Mouse (Mus musculus) lung, adult 2 months (tissue): ENCODE results near the gene 4930469K13Rik. TPM values are rescaled to one million over a fixed set of nuclear protein-coding genes. Genes with fewer than 3 reads are reported as not detected.

Experiments used
- DNase-seq: peaks from one replicate; pipeline ENCODE4 v3.0.0; 2022
- H3K4me1 ChIP-seq: fragments of 200-500 bp; 2 replicates; pipeline ENCODE4 v1.6.1; 2011; ENCODE audit warnings: low read length; ENCODE audit not compliant: control insufficient read depth, insufficient read depth
- H3K4me3 ChIP-seq: fragments of 200-500 bp; replicated peaks from 2 replicates; pipeline ENCODE3; 2011; ENCODE audit warnings: low read depth, mild to moderate bottlenecking, control low read depth, low read length; ENCODE audit errors: extremely low read depth
- CTCF ChIP-seq: fragments of 200-500 bp; IDR thresholded peaks from 2 replicates; pipeline ENCODE4 v1.5.1; 2011; ENCODE audit warnings: mild to moderate bottlenecking, low read length, control low read depth; ENCODE audit not compliant: insufficient read depth
- POLR2A ChIP-seq: fragments of 200-500 bp; IDR thresholded peaks from 2 replicates; pipeline ENCODE4 v1.6.1; 2011; ENCODE audit warnings: low read depth, mild to moderate bottlenecking, control low read depth, low read length, borderline replicate concordance; ENCODE audit errors: extremely low read depth
- WGBS: fragments of 180-500 bp; shearing (Covaris S2); methylation state at CpG from one replicate; pipeline ENCODE4 v1.1.7; 2018; 5-methylcytosine and 5-hydroxymethylcytosine counted together
- polyA plus RNA-seq: library from polyadenylated mRNA; depleted of rRNA; stranded (reverse); fragments of >200 nt; gene quantifications from 2 replicates; pipeline ENCODE4 v1.2.3, GENCODE M21; 2012

Gene 4930469K13Rik
- polyA plus RNA-seq, 1 experiment = not detected

GRCm38 (mm10) chr11:34061740-34062139, 36.6 kb downstream of the 4930469K13Rik start:
- H3K4me3 ChIP-seq = no peak overlapping the region
- H3K4me1 ChIP-seq = no peaks in the 10 kb centered on the region
- 37% methylated on average over 6 of the region's 6 CpGs for WGBS
- DNase-seq = no peak
- TF ChIP-seq POLR2A (no peak), CTCF (no peak)

DNA sequence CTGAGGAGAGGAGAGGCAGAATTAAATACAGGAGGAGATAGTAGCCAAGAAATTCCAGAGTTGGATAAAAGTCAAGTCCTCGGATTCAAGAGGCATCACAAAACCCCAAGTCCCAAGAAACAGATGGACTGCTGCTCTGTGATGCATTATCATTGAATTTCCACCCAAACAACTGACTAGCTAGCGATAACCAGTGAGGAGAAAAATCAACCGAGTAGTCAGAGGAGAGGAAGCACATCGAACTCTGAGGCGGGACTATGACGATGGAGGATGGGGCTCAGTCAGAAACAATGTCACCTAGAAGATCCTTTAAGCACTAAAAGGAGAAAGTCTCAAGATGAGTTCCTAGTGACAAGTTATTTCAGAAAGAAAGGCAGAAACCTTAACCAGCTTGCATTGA, 39.4 kb downstream of the 4930469K13Rik start:
- Histone ChIP-seq H3K4me1 (no peaks in the 10 kb centered on the region), H3K4me3 (no peak overlapping the region)
- 80% methylated on average over 6 of the region's 6 CpGs for WGBS
- no peak for DNase-seq
- no peak for TF ChIP-seq CTCF
- no peak for TF ChIP-seq POLR2A

- DNase-seq = no peak
- TF ChIP-seq POLR2A (no peak), CTCF (no peak)
- Histone ChIP-seq H3K4me3 (no peak overlapping the region), H3K4me1 (no peaks in the 10 kb centered on the region)
Observed at GRCm38 (mm10) chr11:34058332-34058731, 40.0 kb downstream of the 4930469K13Rik start.

DNA sequence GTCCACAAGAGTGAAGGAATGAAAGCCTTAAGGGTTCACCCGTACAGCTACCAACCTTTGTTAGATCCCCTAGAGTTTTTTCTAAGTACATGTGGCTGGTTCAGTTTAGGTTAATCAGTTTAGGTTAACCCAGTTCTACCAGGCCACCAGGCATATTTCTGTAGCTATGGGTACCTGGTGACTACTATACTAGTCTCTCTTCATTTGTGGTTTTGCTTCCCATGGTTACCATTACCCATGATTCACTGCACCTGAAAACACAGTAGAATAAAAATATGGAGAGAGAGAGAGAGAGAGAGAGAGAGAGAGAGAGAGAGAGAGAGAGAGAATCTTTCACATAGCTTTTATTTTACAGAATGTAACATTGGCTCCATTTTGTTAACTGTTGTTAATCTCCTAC, 41.6 kb downstream of the 4930469K13Rik start:
- WGBS = 70% methylated on average over 1 of the region's 1 CpGs
- DNase-seq = no peak
- Histone ChIP-seq H3K4me3 (no peak overlapping the region), H3K4me1 (no peaks in the 10 kb centered on the region)
- TF ChIP-seq CTCF = no peak
- TF ChIP-seq POLR2A = no peak

DNA sequence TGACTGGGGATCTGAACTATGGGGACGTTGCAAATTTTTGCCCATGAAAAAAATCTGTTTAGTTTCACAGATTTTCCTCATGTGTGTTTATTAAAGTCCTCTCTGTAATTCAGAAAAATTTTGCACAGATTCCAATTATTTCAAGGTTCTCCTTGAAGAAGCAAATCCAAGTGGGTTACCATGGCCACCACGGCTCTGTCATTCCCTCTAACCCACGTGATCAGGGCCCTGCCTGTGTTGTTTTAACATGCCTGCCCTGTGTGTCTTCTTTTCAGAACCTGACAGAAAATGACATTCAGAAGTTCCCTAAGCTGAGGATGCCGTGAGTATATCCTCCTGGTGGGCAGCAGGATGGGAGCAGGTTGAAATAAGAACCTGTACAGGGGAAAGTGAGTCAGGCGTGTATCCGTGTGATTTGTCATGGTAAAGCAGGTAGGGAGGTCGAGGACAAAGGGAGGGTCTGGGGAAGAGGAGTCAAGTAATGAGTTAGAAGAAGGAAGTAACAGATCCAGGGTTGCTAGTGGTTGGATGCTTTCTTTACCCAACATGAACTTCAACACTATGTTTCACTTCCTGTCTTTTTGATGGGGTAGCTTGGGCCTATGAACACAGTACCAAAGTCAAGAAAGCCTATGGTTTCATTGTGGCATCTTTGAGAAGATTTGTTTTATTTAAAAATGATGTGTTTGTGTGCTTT, 44.2 kb downstream of the 4930469K13Rik start:
- TF ChIP-seq CTCF = no peak
- 64% methylated on average over 7 of the region's 7 CpGs for WGBS
- H3K4me1 ChIP-seq = no peaks in the 10 kb centered on the region
- no peak overlapping the region for H3K4me3 ChIP-seq
- no peak for DNase-seq

GRCm38 (mm10) chr11:34053031-34053818, 45.1 kb downstream of the 4930469K13Rik start:
- no peak for DNase-seq
- TF ChIP-seq POLR2A = no peak
- TF ChIP-seq CTCF = no peak
- Histone ChIP-seq H3K4me3 (no peak overlapping the region), H3K4me1 (no peaks in the 10 kb centered on the region)
- WGBS = 68% methylated on average over 6 of the region's 6 CpGs

DNA sequence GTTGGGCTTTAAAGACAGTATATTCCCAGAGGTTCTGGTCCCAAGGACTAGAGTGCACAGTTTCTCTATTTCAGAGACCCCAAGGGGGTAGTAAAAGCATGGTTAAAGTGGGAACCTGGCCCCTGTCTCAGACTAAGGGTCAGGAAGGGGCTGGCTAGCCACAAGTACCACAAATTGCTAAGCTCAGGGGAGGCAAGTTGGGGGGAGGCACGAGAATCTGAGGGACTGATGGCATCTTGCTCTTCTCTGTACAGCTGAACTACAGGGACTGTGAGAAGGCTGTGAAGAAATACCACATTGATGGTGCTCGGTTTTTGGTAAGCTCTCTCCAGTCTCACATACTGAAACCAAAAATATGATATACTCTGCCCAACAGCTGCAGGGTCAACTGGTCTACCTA, 47.7 kb downstream of the 4930469K13Rik start:
- H3K4me1 ChIP-seq = no peaks in the 10 kb centered on the region
- no peak overlapping the region for H3K4me3 ChIP-seq
- 58% methylated on average over 2 of the region's 2 CpGs for WGBS
- TF ChIP-seq POLR2A = no peak
- TF ChIP-seq CTCF = no peak
- DNase-seq = no peak

- DNase-seq = no peak
- TF ChIP-seq CTCF (no peak), POLR2A (no peak)
- 56% methylated on average over 1 of the region's 1 CpGs for WGBS
- H3K4me3 ChIP-seq = no peak overlapping the region
- H3K4me1 ChIP-seq = no peaks in the 10 kb centered on the region
Observed at GRCm38 (mm10) chr11:34050063-34050462, 48.3 kb downstream of the 4930469K13Rik start.

GRCm38 (mm10) chr11:34049125-34049379, 49.3 kb downstream of the 4930469K13Rik start:
- Histone ChIP-seq H3K4me1 (no peaks in the 10 kb centered on the region), H3K4me3 (peak overlapping the region; percentile 15)
- WGBS = 86% methylated on average over 1 of the region's 1 CpGs
- TF ChIP-seq POLR2A = no peak
- TF ChIP-seq CTCF = no peak
- no peak for DNase-seq

DNA sequence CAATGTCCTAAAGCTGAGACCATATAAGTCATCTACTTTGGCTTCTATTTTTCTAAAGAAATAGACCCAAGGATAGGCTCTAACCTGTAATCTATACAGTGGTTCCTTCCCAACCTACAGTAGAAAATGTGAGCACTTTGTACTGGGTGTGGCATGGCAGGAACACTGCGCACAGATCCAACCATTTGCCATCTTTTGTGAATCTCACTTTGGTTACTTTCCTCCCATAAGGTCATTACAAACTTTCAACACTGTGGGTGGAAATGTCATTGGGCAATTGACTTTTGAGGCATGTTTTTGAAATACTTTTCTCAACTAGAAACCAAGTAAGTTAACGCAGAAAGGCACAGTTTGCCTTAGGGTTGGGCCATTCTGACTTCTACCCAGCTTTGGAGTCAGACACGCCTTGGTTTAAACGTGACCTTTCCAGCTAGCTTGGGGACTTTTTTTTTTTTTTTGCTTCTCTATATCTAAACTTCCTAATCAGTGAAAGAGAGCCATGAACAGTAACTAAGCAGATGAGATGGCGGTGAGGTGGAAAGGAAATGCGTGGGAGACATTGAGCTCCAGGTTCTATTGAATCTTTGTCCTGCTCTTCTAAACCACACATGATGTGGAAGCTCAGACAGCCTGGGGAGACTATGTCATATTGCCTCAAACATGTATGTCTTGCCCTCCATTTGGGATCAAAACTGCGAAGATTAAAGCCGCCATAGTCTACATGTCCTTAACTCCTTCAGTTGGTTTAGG, 49.8 kb downstream of the 4930469K13Rik start:
- no peak for DNase-seq
- Histone ChIP-seq H3K4me1 (no peaks in the 10 kb centered on the region), H3K4me3 (peak overlapping the region; percentile 15)
- WGBS = 80% methylated on average over 8 of the region's 8 CpGs
- TF ChIP-seq POLR2A (no peak), CTCF (no peak)
